Mouse (Mus musculus): ENCODE measurements at regions not wholly inside any gene's neighbourhood (a gene's known extent, or its start where the extent isn't known, plus 50 kb on each side); places are given as distances from the start of the nearest gene placed in this dataset.

DNA sequence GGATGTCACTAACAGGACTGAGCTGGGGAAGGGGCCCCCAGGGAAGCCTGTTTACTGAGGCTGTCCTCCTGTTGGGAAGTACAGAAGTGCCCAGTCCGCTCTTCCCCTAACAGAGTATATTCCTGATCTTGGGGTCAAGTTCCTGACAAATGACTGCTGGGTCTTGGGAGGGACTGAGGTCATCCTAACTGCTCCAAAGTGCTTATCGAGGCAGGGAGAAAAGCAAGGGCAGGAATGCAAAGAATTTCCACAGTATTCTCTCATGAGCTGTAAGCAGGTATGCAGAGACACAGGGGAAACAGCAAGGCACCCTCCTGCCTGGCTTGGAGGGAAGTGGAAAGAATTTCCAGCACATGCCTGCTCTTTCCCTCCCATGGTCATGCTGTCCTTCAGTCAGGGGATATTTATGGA, 107.9 kb downstream of the Oma1 start:
- no peak for DNase-seq (ENCODE audit: low spot score)
- ATAC-seq (ENCODE audit: low FRiP score), result no peak
- H3K4me1 ChIP-seq (ENCODE audit: insufficient read depth, low read length), result no peaks in the 10 kb centered on the region
- no peak overlapping the region for H3K4me3 ChIP-seq (ENCODE audit: low read depth, low read length)
- no peak for TF ChIP-seq CTCF (IDR thresholded peaks at IDR 0.05)
- WGBS, result 52% methylated on average over 2 of the region's 2 CpGs
- no peak overlapping the region for H3K9ac ChIP-seq (replicated peaks; ENCODE audit: low read length, poor library complexity, severe bottlenecking)
- no peak overlapping the region for H3K27ac ChIP-seq (ENCODE audit: low read depth, low read length)
- H3K36me3 ChIP-seq (ENCODE audit: insufficient read depth, low read length), result no peaks in the 10 kb centered on the region
- H3K9me3 ChIP-seq (ENCODE audit: low read length), result no peaks in the 10 kb centered on the region
- H3K27me3 ChIP-seq (ENCODE audit: insufficient read depth, low read length), result no peaks in the 10 kb centered on the region
- no peak overlapping the region for H3K4me2 ChIP-seq (ENCODE audit: low read depth, low read length, poor library complexity, severe bottlenecking)

DNA sequence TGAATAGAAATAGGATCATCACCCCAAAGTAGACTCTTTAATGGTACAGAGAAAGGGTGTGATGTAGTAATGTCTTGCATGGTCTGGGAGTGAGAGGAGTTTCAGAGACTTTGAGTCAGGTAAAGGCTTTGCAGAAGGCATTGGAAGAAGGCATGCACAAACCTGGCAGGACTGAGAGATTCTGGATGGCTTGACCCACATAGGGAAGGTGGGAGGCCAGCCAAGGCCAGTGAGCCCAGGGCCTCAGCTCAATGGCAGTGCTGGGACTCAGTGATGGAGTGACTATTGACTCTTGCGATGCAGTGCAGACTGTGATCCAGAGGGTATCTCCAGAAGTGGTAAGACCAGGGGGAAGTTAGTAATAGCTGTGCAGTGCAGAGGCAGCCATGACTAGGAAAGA, 127.8 kb downstream of the Oma1 start:
- H3K27ac ChIP-seq (ENCODE audit: low read depth, low read length), result no peak overlapping the region
- H3K27me3 ChIP-seq (ENCODE audit: insufficient read depth, low read length), result no peaks in the 10 kb centered on the region
- ATAC-seq (ENCODE audit: low FRiP score) (no peak), DNase-seq (ENCODE audit: low spot score) (no peak)
- H3K4me2 ChIP-seq (ENCODE audit: low read depth, low read length, poor library complexity, severe bottlenecking), result no peak overlapping the region
- WGBS, result 96% methylated on average over 1 of the region's 1 CpGs
- TF ChIP-seq CTCF (IDR thresholded peaks at IDR 0.05), result no peak
- no peaks in the 10 kb centered on the region for H3K9me3 ChIP-seq (ENCODE audit: low read length)
- H3K9ac ChIP-seq (replicated peaks; ENCODE audit: low read length, poor library complexity, severe bottlenecking), result no peak overlapping the region
- no peak overlapping the region for H3K4me3 ChIP-seq (ENCODE audit: low read depth, low read length)
- H3K36me3 ChIP-seq (ENCODE audit: insufficient read depth, low read length), result no peaks in the 10 kb centered on the region
- H3K4me1 ChIP-seq (ENCODE audit: insufficient read depth, low read length), result no peaks in the 10 kb centered on the region

- DNase-seq (ENCODE audit: low spot score), result no peak
- Histone ChIP-seq H3K4me1 (ENCODE audit: insufficient read depth, low read length) (no peaks in the 10 kb centered on the region), H3K9ac (replicated peaks; ENCODE audit: low read length, poor library complexity, severe bottlenecking) (no peak overlapping the region), H3K36me3 (ENCODE audit: insufficient read depth, low read length) (no peaks in the 10 kb centered on the region), H3K27me3 (ENCODE audit: insufficient read depth, low read length) (no peaks in the 10 kb centered on the region), H3K4me3 (ENCODE audit: low read depth, low read length) (no peak overlapping the region), H3K27ac (ENCODE audit: low read depth, low read length) (no peak overlapping the region), H3K4me2 (ENCODE audit: low read depth, low read length, poor library complexity, severe bottlenecking) (no peak overlapping the region), H3K9me3 (ENCODE audit: low read length) (no peaks in the 10 kb centered on the region)
- 89% methylated on average over 11 of the region's 11 CpGs for WGBS
- ATAC-seq (ENCODE audit: low FRiP score), result no peak
- no peak for TF ChIP-seq CTCF (IDR thresholded peaks at IDR 0.05)
Observed at GRCm38 (mm10) chr4:103441955-103442354, 128.3 kb downstream of the Oma1 start.

DNA sequence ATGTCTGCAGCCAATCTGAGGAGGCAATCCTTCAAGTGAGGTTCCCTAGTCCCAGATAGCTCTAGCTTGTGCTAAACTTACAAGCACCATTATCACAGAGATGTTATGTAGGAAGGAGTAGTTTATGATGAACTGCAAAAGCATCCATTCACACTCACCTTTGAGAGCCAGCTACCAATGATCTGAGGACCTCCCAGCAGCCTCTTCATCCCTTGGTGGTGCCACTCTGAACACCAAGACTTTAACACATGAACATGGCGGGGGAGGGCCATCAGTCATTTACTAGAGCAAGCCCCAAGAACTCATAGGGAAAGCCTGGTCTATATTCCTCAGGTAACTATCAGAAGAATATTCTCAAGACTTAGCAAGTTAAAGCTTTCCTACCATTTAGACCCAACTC, 135.7 kb downstream of the Oma1 start:
- no peak overlapping the region for H3K4me2 ChIP-seq (ENCODE audit: low read depth, low read length, poor library complexity, severe bottlenecking)
- TF ChIP-seq CTCF (IDR thresholded peaks at IDR 0.05), result no peak
- no peaks in the 10 kb centered on the region for H3K4me1 ChIP-seq (ENCODE audit: insufficient read depth, low read length)
- H3K27me3 ChIP-seq (ENCODE audit: insufficient read depth, low read length), result no peaks in the 10 kb centered on the region
- DNase-seq (ENCODE audit: low spot score) (no peak), ATAC-seq (ENCODE audit: low FRiP score) (no peak)
- WGBS, result 95% methylated on average over 1 of the region's 1 CpGs
- no peak overlapping the region for H3K27ac ChIP-seq (ENCODE audit: low read depth, low read length)
- H3K9ac ChIP-seq (replicated peaks; ENCODE audit: low read length, poor library complexity, severe bottlenecking), result no peak overlapping the region
- no peaks in the 10 kb centered on the region for H3K36me3 ChIP-seq (ENCODE audit: insufficient read depth, low read length)
- no peak overlapping the region for H3K4me3 ChIP-seq (ENCODE audit: low read depth, low read length)
- H3K9me3 ChIP-seq (ENCODE audit: low read length), result no peaks in the 10 kb centered on the region

DNA sequence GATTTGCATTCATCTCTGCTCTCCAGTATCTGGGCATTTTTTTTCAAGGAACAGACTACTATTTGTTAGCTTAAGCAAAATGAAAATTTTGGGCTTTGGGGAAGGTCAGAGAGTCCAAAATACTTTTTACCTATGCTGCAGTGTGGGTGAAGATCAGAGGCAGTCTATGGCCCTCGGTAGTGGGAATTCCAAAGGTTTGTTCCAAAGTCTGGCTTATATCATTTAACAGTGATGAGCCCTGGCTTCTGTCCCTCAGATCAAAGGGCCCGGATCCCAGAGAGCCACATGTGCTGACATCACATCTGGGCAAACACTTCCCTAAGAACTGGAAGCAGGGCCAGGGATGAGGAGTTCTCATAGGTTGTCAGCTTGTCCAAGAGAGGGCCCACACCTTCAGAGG, 136.5 kb downstream of the Oma1 start:
- no peak for DNase-seq (ENCODE audit: low spot score)
- Histone ChIP-seq H3K4me2 (ENCODE audit: low read depth, low read length, poor library complexity, severe bottlenecking) (no peak overlapping the region), H3K4me3 (ENCODE audit: low read depth, low read length) (no peak overlapping the region), H3K36me3 (ENCODE audit: insufficient read depth, low read length) (no peaks in the 10 kb centered on the region), H3K27me3 (ENCODE audit: insufficient read depth, low read length) (no peaks in the 10 kb centered on the region), H3K9ac (replicated peaks; ENCODE audit: low read length, poor library complexity, severe bottlenecking) (no peak overlapping the region), H3K9me3 (ENCODE audit: low read length) (no peaks in the 10 kb centered on the region), H3K4me1 (ENCODE audit: insufficient read depth, low read length) (no peaks in the 10 kb centered on the region), H3K27ac (ENCODE audit: low read depth, low read length) (no peak overlapping the region)
- ATAC-seq (ENCODE audit: low FRiP score), result no peak
- WGBS, result 90% methylated on average over 2 of the region's 2 CpGs
- TF ChIP-seq CTCF (IDR thresholded peaks at IDR 0.05), result no peak

GRCm38 (mm10) chr4:103455458-103455857, 141.8 kb downstream of the Oma1 start:
- Histone ChIP-seq H3K36me3 (ENCODE audit: insufficient read depth, low read length) (no peaks in the 10 kb centered on the region), H3K4me2 (ENCODE audit: low read depth, low read length, poor library complexity, severe bottlenecking) (no peak overlapping the region), H3K9ac (replicated peaks; ENCODE audit: low read length, poor library complexity, severe bottlenecking) (no peak overlapping the region), H3K4me3 (ENCODE audit: low read depth, low read length) (no peak overlapping the region), H3K9me3 (ENCODE audit: low read length) (no peaks in the 10 kb centered on the region), H3K4me1 (ENCODE audit: insufficient read depth, low read length) (no peaks in the 10 kb centered on the region), H3K27me3 (ENCODE audit: insufficient read depth, low read length) (no peaks in the 10 kb centered on the region), H3K27ac (ENCODE audit: low read depth, low read length) (no peak overlapping the region)
- TF ChIP-seq CTCF (IDR thresholded peaks at IDR 0.05), result peak; percentile 13; the same call in 1 of the 2 replicates
- no peak for ATAC-seq (ENCODE audit: low FRiP score)
- DNase-seq (ENCODE audit: low spot score), result no peak
- WGBS, result 81% methylated on average over 2 of the region's 2 CpGs
